ENCODE assay signal across 8 mouse cellular contexts in genomic region chr13:51400736-51401501, GRCm38 (mm10). TPM values are rescaled to one million over a fixed set of nuclear protein-coding genes. Genes with fewer than 3 reads are reported as not detected.
A peak's percentile ranks its signal among the peaks of the same experiment; 100 is the strongest.
DNase-seq lines count a peak whose midpoint lies in the region; ATAC-seq lines count a peak whose summit lies in the region.

No protein-coding gene starts in this region.

- H3K27ac ChIP-seq in forebrain, embryonic 15.5 days (replicated peaks) = 0 out of 2 replicates have a peak overlapping the region, but pooled peaks have one; percentile 26
- no peak overlapping the region for H3K27ac ChIP-seq in midbrain, embryonic 14.5 days (replicated peaks; ENCODE audit: low read depth, low read length)

- H3K4me3 ChIP-seq in forebrain, embryonic 15.5 days = peak overlapping the region; percentile 34
- peak overlapping the region; percentile 33 for H3K4me3 ChIP-seq in midbrain, embryonic 14.5 days (replicated peaks; ENCODE audit: low read depth, low read length)

- H3K9me3 ChIP-seq in forebrain, embryonic 15.5 days = no peaks in the 10 kb centered on the region
- no peaks in the 10 kb centered on the region for H3K9me3 ChIP-seq in midbrain, embryonic 14.5 days (ENCODE audit: control insufficient read depth, low read length)

- peak; percentile 68 for ATAC-seq in forebrain, embryonic 15.5 days (replicated peaks)
- ATAC-seq in midbrain, embryonic 14.5 days (ENCODE audit: low FRiP score, low TSS enrichment) = peak; percentile 68

- peak overlapping the region; percentile 62 for H3K4me2 ChIP-seq in forebrain, embryonic 15.5 days (replicated peaks)
- peak overlapping the region; percentile 73 for H3K4me2 ChIP-seq in midbrain, embryonic 14.5 days (ENCODE audit: low read length)

- no peaks in the 10 kb centered on the region for H3K36me3 ChIP-seq in forebrain, embryonic 15.5 days
- no peaks in the 10 kb centered on the region for H3K36me3 ChIP-seq in midbrain, embryonic 14.5 days (ENCODE audit: control insufficient read depth, insufficient read depth, low read length)

- DNase-seq in layer of hippocampus, postnatal 10 days (ENCODE audit: low spot score in 2 of 2) = peak; percentile 44 to 68
- no peak for DNase-seq in layer of hippocampus, postnatal 14 days (ENCODE audit: low spot score in 2 of 2)
- peak; percentile 46 for DNase-seq in adrenal gland, postnatal 10 days
- DNase-seq in kidney, postnatal 14 days = peak; percentile 60
- peak; percentile 86 for DNase-seq in midbrain, embryonic 14.5 days
- DNase-seq in thymus, postnatal 25 days = peak; percentile 38
- DNase-seq in gastrocnemius, postnatal 25 days = no peak

- 16% methylated on average over 20 of the region's 20 CpGs for WGBS in forebrain, embryonic 15.5 days
- WGBS in midbrain, embryonic 14.5 days = 12% methylated on average over 20 of the region's 20 CpGs

- H3K4me1 ChIP-seq in forebrain, embryonic 15.5 days = 0 out of 2 replicates have a peak, but pooled peaks cover 4% of the 10 kb centered on the region
- H3K4me1 ChIP-seq in midbrain, embryonic 14.5 days (ENCODE audit: control insufficient read depth, insufficient read depth, low read length) = peaks cover 4% of the 10 kb centered on the region; the same call in 1 of the 2 replicates

- no peaks in the 10 kb centered on the region for H3K27me3 ChIP-seq in forebrain, embryonic 15.5 days
- no peaks in the 10 kb centered on the region for H3K27me3 ChIP-seq in midbrain, embryonic 14.5 days (ENCODE audit: control insufficient read depth, insufficient read depth, low read length)

- peak overlapping the region; percentile 39 for H3K9ac ChIP-seq in forebrain, embryonic 15.5 days (replicated peaks)
- H3K9ac ChIP-seq in midbrain, embryonic 14.5 days (replicated peaks; ENCODE audit: low read length) = peak overlapping the region; percentile 52

RNA-seq across cellular contexts. Expression of gene S1pr3, which starts 7.5 kb away (rescaled TPM):
- total RNA-seq in layer of hippocampus, postnatal 10 days (2021) = 1 to 10 TPM; 8.1 to 8.3 TPM
- 1 to 10 TPM; 6.8 to 7.7 TPM for total RNA-seq in layer of hippocampus, postnatal 14 days (2021)
- total RNA-seq in adrenal gland, postnatal 10 days (2021) = 10 to 100 TPM; 19.9 to 22.4 TPM
- polyA plus RNA-seq in forebrain, embryonic 15.5 days (2015; fragmentation: Nextera tagmentation; extraction: Ambion mirVana) = 10.3 and 12.8 TPM in 2 replicates
- polyA plus RNA-seq in midbrain, embryonic 14.5 days (2014; fragmentation: Nextera tagmentation; extraction: Ambion mirVana) = 6.1 and 12.8 TPM in 2 replicates
- total RNA-seq in gastrocnemius, postnatal 25 days (2021) = 1 to 10 TPM; 4.1 to 4.9 TPM

Comparison
In these comparisons a context has a peak if more than half of its experiments do, and no peak if none do; other contexts are left out.
1. DNase-seq: peak in layer of hippocampus, postnatal 10 days (2 of 2), adrenal gland, postnatal 10 days (single experiment), kidney, postnatal 14 days (single experiment), midbrain, embryonic 14.5 days (single experiment) and thymus, postnatal 25 days (single experiment); none in layer of hippocampus, postnatal 14 days (0 of 2) and gastrocnemius, postnatal 25 days (single experiment).